In genomic region chr11:120722067-120722630, GRCm38 (mm10) we compare ENCODE assay signal across 7 mouse cellular contexts. TPM values are rescaled to one million over a fixed set of nuclear protein-coding genes. Genes with fewer than 3 reads are reported as not detected.
DNase-seq lines count a peak whose midpoint lies in the region; ATAC-seq and TF ChIP-seq lines count a peak whose summit lies in the region.

No protein-coding gene starts in this region.

- H3K36me3 ChIP-seq in megakaryocyte, embryonic 14.5 days (replicated peaks; ENCODE audit: low read length), result peaks cover 63% of the 10 kb centered on the region
- peaks cover 30% of the 10 kb centered on the region for H3K36me3 ChIP-seq in forebrain, embryonic 13.5 days (ENCODE audit: poor library complexity, severe bottlenecking)

- H3K9ac ChIP-seq in forebrain, embryonic 13.5 days, result peak overlapping the region; percentile 88

- peak; percentile 35 to 41 for DNase-seq in kidney, postnatal 25 days
- no peak for DNase-seq in left cerebral cortex, adult 11 months (ENCODE audit: low spot score)
- no peak for DNase-seq in urinary bladder, postnatal 36 days (ENCODE audit: low spot score in 2 of 2)

- 20% methylated on average over 21 of the region's 21 CpGs for WGBS in forebrain, embryonic 13.5 days
- 20% methylated on average over 21 of the region's 21 CpGs for WGBS in olfactory bulb, adult 2 months

- peak overlapping the region; percentile 99 for H3K4me2 ChIP-seq in forebrain, embryonic 13.5 days

- H3K4me1 ChIP-seq in megakaryocyte, embryonic 14.5 days, result peaks cover 44% of the 10 kb centered on the region
- peaks cover 29% of the 10 kb centered on the region for H3K4me1 ChIP-seq in forebrain, embryonic 13.5 days
- H3K4me1 ChIP-seq in olfactory bulb, adult 2 months (ENCODE audit: control insufficient read depth, insufficient read depth, low read length), result peaks cover 27% of the 10 kb centered on the region

- no peak for TF ChIP-seq POLR2A in olfactory bulb, adult 2 months (IDR thresholded peaks at IDR 0.05; ENCODE audit: insufficient read depth, low read depth, low read length)

- no peaks in the 10 kb centered on the region for H3K9me3 ChIP-seq in megakaryocyte, embryonic 14.5 days
- no peaks in the 10 kb centered on the region for H3K9me3 ChIP-seq in forebrain, embryonic 13.5 days (replicated peaks)

- no peak overlapping the region for H3K27ac ChIP-seq in forebrain, embryonic 13.5 days
- no peak overlapping the region for H3K27ac ChIP-seq in olfactory bulb, adult 2 months (ENCODE audit: insufficient read depth, low read depth, low read length)

- TF ChIP-seq CTCF in olfactory bulb, adult 2 months (IDR thresholded peaks at IDR 0.05; ENCODE audit: insufficient read depth, low read depth, low read length), result no peak

- ATAC-seq in megakaryocyte, adult 5-6 weeks (ENCODE audit: poor library complexity, severe bottlenecking), result no peak
- ATAC-seq in forebrain, embryonic 13.5 days, result peak; percentile 7; the same call in 1 of the 2 replicates

- H3K27me3 ChIP-seq in megakaryocyte, embryonic 14.5 days (replicated peaks), result peaks cover 30% of the 10 kb centered on the region
- peaks cover 14% of the 10 kb centered on the region for H3K27me3 ChIP-seq in forebrain, embryonic 13.5 days

- H3K4me3 ChIP-seq in megakaryocyte, embryonic 14.5 days (replicated peaks), result peak overlapping the region; percentile 88
- peak overlapping the region; percentile 63 for H3K4me3 ChIP-seq in forebrain, embryonic 13.5 days
- peak overlapping the region; percentile 66 for H3K4me3 ChIP-seq in olfactory bulb, adult 2 months (ENCODE audit: insufficient read depth, low read depth, low read length)

RNA-seq across cellular contexts. Expression of gene Rac3, which starts 0.9 kb away (rescaled TPM):
- polyA plus RNA-seq in megakaryocyte, embryonic 14.5 days (2012; ENCODE audit: insufficient read depth, low replicate concordance), result 1.8 and 2.3 TPM in 2 replicates
- 0.25 and 0.83 TPM in 2 replicates for total RNA-seq in megakaryocyte, adult 5-6 weeks (2015)
- 1.4 TPM in 1 of 2 replicates, not detected in the other for total RNA-seq in megakaryocyte, adult 5-6 weeks (2017)
- 83.0 and 105 TPM in 2 replicates for polyA plus RNA-seq in forebrain, embryonic 13.5 days (2015; fragmentation: Nextera tagmentation; extraction: Ambion mirVana)
- not detected in 2 replicates for polyA plus RNA-seq in olfactory bulb, adult 2 months (2012; ENCODE audit: insufficient read depth, insufficient read length, low replicate concordance, missing spikeins)

RNA-seq across cellular contexts. Expression of gene Dcxr, which starts 4.9 kb away (rescaled TPM):
- polyA plus RNA-seq in megakaryocyte, embryonic 14.5 days (2012; ENCODE audit: insufficient read depth, low replicate concordance), result 100 and 241 TPM in 2 replicates
- 24.9 and 30.0 TPM in 2 replicates for total RNA-seq in megakaryocyte, adult 5-6 weeks (2015)
- total RNA-seq in megakaryocyte, adult 5-6 weeks (2017), result 20.0 and 25.0 TPM in 2 replicates
- 7.8 and 9.5 TPM in 2 replicates for polyA plus RNA-seq in forebrain, embryonic 13.5 days (2015; fragmentation: Nextera tagmentation; extraction: Ambion mirVana)
- polyA plus RNA-seq in olfactory bulb, adult 2 months (2012; ENCODE audit: insufficient read depth, insufficient read length, low replicate concordance, missing spikeins), result not detected in 2 replicates

RNA-seq across cellular contexts. Expression of gene Lrrc45, which starts 8.4 kb away (rescaled TPM):
- polyA plus RNA-seq in megakaryocyte, embryonic 14.5 days (2012; ENCODE audit: insufficient read depth, low replicate concordance), result 10.0 and 23.5 TPM in 2 replicates
- total RNA-seq in megakaryocyte, adult 5-6 weeks (2015), result 6.3 and 7.2 TPM in 2 replicates
- total RNA-seq in megakaryocyte, adult 5-6 weeks (2017), result 21.0 and 21.6 TPM in 2 replicates
- polyA plus RNA-seq in forebrain, embryonic 13.5 days (2015; fragmentation: Nextera tagmentation; extraction: Ambion mirVana), result 64.5 and 72.9 TPM in 2 replicates
- not detected in 2 replicates for polyA plus RNA-seq in olfactory bulb, adult 2 months (2012; ENCODE audit: insufficient read depth, insufficient read length, low replicate concordance, missing spikeins)

RNA-seq across cellular contexts. Expression of gene Cenpx, which starts 8.6 kb away (rescaled TPM):
- 93.0 and 128 TPM in 2 replicates for polyA plus RNA-seq in megakaryocyte, embryonic 14.5 days (2012; ENCODE audit: insufficient read depth, low replicate concordance)
- 84.6 and 95.8 TPM in 2 replicates for total RNA-seq in megakaryocyte, adult 5-6 weeks (2015)
- total RNA-seq in megakaryocyte, adult 5-6 weeks (2017), result 67.0 and 71.5 TPM in 2 replicates
- polyA plus RNA-seq in forebrain, embryonic 13.5 days (2015; fragmentation: Nextera tagmentation; extraction: Ambion mirVana), result 127 TPM in 2 replicates
- polyA plus RNA-seq in olfactory bulb, adult 2 months (2012; ENCODE audit: insufficient read depth, insufficient read length, low replicate concordance, missing spikeins), result not detected in 2 replicates

RNA-seq across cellular contexts. Expression of gene Cbr2, which starts 9.8 kb away (rescaled TPM):
- 2.1 TPM in 1 of 2 replicates, not detected in the other for polyA plus RNA-seq in megakaryocyte, embryonic 14.5 days (2012; ENCODE audit: insufficient read depth, low replicate concordance)
- total RNA-seq in megakaryocyte, adult 5-6 weeks (2015), result 7.6 and 8.5 TPM in 2 replicates
- 1.7 and 8.9 TPM in 2 replicates for total RNA-seq in megakaryocyte, adult 5-6 weeks (2017)
- 0.26 TPM in 1 of 2 replicates, not detected in the other for polyA plus RNA-seq in forebrain, embryonic 13.5 days (2015; fragmentation: Nextera tagmentation; extraction: Ambion mirVana)
- polyA plus RNA-seq in olfactory bulb, adult 2 months (2012; ENCODE audit: insufficient read depth, insufficient read length, low replicate concordance, missing spikeins), result not detected in 2 replicates

Comparison
In these comparisons a context has a peak if more than half of its experiments do, and no peak if none do; other contexts are left out.
1. DNase-seq: peak in kidney, postnatal 25 days (2 of 2); none in left cerebral cortex, adult 11 months (single experiment) and urinary bladder, postnatal 36 days (0 of 2).
2. RNA of gene Rac3, which starts 0.9 kb away (polyA plus RNA-seq): 83.0 to 105 TPM in forebrain, embryonic 13.5 days; 1.8 to 2.3 TPM in megakaryocyte, embryonic 14.5 days and not detected in olfactory bulb, adult 2 months; every median in the first group is over 10 times any median in the second.
3. RNA of gene Lrrc45, which starts 8.4 kb away (polyA plus RNA-seq): 64.5 to 72.9 TPM in forebrain, embryonic 13.5 days and 10.0 to 23.5 TPM in megakaryocyte, embryonic 14.5 days; not detected in olfactory bulb, adult 2 months; every median in the first group is over 10 times any median in the second.
4. Peak in every context shown above with its lines, with median percentiles within 50 percentile points of each other: H3K4me3 ChIP-seq.